Mouse (Mus musculus): ENCODE data around the gene Ndufb7.

DNA sequence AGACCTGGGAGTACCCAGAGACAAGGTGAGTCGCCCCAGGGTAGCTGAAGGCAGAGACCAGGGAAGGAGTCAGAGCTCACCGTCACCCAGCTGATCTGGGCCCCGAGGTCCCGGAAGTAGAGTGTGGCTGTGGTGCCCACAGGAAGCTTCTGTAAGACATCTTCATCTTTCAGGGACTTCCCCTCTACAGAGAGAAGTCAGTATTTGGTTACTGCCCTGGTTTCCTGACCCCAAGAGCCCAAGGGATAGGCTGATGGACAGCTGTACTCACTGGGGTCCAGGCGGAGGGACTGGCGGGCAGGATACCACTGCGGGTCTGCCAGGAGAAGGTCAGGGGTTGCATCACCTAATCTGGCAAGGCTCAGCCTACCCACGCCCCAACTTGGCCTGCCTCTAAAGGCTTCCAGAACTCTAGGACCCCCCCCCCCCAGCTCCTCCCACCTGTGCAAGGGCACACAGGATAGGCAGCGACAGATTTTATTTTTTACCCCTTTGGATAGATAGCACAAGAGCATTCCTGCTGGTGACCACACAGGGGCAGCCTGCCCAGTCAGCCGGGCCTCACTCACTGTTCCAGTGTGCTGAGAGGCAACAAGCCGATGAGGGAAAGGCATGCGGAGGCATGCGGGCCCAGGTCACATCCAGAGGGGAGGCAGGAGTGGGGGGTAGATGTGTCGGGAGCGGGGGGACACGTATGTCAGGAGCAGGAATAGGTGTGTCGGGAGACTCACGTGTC lies 6.8 kb downstream of the Ndufb7 start:
- TF ChIP-seq POLR2A (IDR thresholded peaks at IDR 0.05; ENCODE audit: insufficient read depth, low read depth, low read length) (peak; percentile 78), CTCF (IDR thresholded peaks at IDR 0.05) (peak; percentile 50)
